Mouse (Mus musculus) Muller cell, postnatal 12 days (primary cell): ENCODE measurements at regions not wholly inside any gene's neighbourhood (a gene's known extent, or its start where the extent isn't known, plus 50 kb on each side); places are given as distances from the start of the nearest gene placed in this dataset.
"Not testable (repeated sequence)": the region's sequence is repeated elsewhere in the genome, so short reads cannot be mapped to it uniquely, and the experiment has no call there.

Experiments used
- DNase-seq: peaks from one replicate; pipeline ENCODE4 v3.0.0-alpha.2; 2015; ENCODE audit errors: inconsistent ontology term

- DNase-seq, result peak; percentile 31
These were observed 1111.4 kb downstream of the H2al1n start for GRCm38 (mm10) chrX:15322207-15322839.

- no peak for DNase-seq
These were observed 1112.0 kb downstream of the H2al1n start for GRCm38 (mm10) chrX:15322958-15323357.

DNA sequence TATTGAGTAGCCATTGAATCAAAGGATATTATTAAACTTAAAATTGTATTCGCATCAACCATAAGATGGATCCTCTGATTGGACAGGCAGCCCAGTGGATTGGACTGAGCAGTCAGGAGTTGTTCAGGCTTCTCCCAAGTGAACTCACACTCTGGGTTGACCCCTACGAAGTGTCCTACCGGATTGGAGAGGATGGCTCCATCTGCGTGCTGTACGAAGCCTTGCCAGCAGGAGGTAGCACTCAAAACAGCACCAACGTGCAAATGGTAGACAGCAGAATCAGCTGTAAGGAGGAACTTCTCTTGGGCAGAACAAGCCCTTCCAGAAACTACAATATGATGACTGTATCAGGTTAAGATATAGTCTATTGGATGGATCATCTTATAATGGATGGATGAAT is 1154.2 kb downstream of the H2al1n start:
- not testable (repeated sequence) for DNase-seq
